Mouse (Mus musculus) midbrain, embryonic 14.5 days (tissue): ENCODE measurements around the gene Rhot2. TPM values are rescaled to one million over a fixed set of nuclear protein-coding genes. Genes with fewer than 3 reads are reported as not detected.

Experiments used
- ATAC-seq: fragments of 200-750 bp; cut with Nextera tagmentation; 2 replicates; pipeline ENCODE4 v1.8.0; 2017; ENCODE audit warnings: moderate number of reproducible peaks, moderate library complexity; ENCODE audit not compliant: low FRiP score, low TSS enrichment
- DNase-seq: peaks from one replicate; pipeline ENCODE4 v3.0.0-alpha.2; 2015
- H3K27ac ChIP-seq: fragments of 300-500 bp; sonication (generic); replicated peaks from 2 replicates; pipeline ENCODE4 v1.5.1; 2014; ENCODE audit warnings: mild to moderate bottlenecking, low read depth, low read length, moderate library complexity
- H3K27me3 ChIP-seq: fragments of 300-500 bp; sonication (generic); 2 replicates; pipeline ENCODE4 v1.6.1; 2014; ENCODE audit warnings: low read length, control low read depth, mixed read lengths; ENCODE audit not compliant: control insufficient read depth, insufficient read depth
- H3K36me3 ChIP-seq: fragments of 300-500 bp; sonication (generic); 2 replicates; pipeline ENCODE4 v1.6.1; 2014; ENCODE audit warnings: low read length, control low read depth; ENCODE audit not compliant: control insufficient read depth, insufficient read depth
- H3K4me1 ChIP-seq: fragments of 300-500 bp; sonication (generic); 2 replicates; pipeline ENCODE4 v1.6.1; 2014; ENCODE audit warnings: mild to moderate bottlenecking, antibody characterized with exemption, low read length, control low read depth; ENCODE audit not compliant: control insufficient read depth, insufficient read depth
- H3K4me2 ChIP-seq: fragments of 300-500 bp; sonication (generic); 2 replicates; pipeline ENCODE4 v1.6.1; 2014; ENCODE audit warnings: mild to moderate bottlenecking, low read length, moderate library complexity
- H3K4me3 ChIP-seq: fragments of 300-500 bp; sonication (generic); replicated peaks from 2 replicates; pipeline ENCODE4 v1.5.1; 2014; ENCODE audit warnings: low read depth, low read length
- H3K9ac ChIP-seq: fragments of 300-500 bp; sonication (generic); replicated peaks from 2 replicates; pipeline ENCODE4 v1.6.1; 2014; ENCODE audit warnings: mild to moderate bottlenecking, low read length, moderate library complexity
- H3K9me3 ChIP-seq: fragments of 300-500 bp; sonication (generic); 2 replicates; pipeline ENCODE4 v1.6.1; 2016; ENCODE audit warnings: low read length, control low read depth, mixed read lengths; ENCODE audit not compliant: control insufficient read depth
- WGBS: fragments of 180-500 bp; shearing (Covaris S2); extraction: QIAGEN DNeasy Blood & Tissue Kit; methylation state at CpG from one replicate; pipeline ENCODE4 v1.1.7; 2014; 5-methylcytosine and 5-hydroxymethylcytosine counted together
- polyA plus RNA-seq: library from polyadenylated mRNA; unstranded; fragments of >200 nt; fragmentation: Nextera tagmentation; extraction: Ambion mirVana; gene quantifications from 2 replicates; pipeline ENCODE4 v1.2.1, GENCODE M21; 2014

Rhot2 gene
- polyA plus RNA-seq, 1 experiment from 2014 or later: 9.6 TPM

- peak; percentile 66; the same call in 1 of the 2 replicates for ATAC-seq
- DNase-seq: peak; percentile 94
- H3K9ac ChIP-seq: peak within 1 kb of the TSS; percentile 72
- WGBS: under 1% methylated on average over 18 of the region's 18 CpGs
- H3K27ac ChIP-seq: peak within 1 kb of the TSS; percentile 72
- H3K4me3 ChIP-seq: peak within 1 kb of the TSS; percentile 59
- H3K4me1 ChIP-seq: peaks cover 21% of the 10 kb centered on the region
- peaks cover 1% of the 10 kb centered on the region; the same call in 1 of the 2 replicates for H3K27me3 ChIP-seq
- peaks cover 38% of the 10 kb centered on the region for H3K36me3 ChIP-seq
- no peaks in the 10 kb centered on the region for H3K9me3 ChIP-seq
- peak within 1 kb of the TSS; percentile 97 for H3K4me2 ChIP-seq
Observed at GRCm38 (mm10) chr17:25823452-25823851, 21.2 kb downstream of the Rhot2 start, which contains the start of gene Wdr24. Wdr24 (plus strand) TSS chr17:25823627.

- DNase-seq (no peak), ATAC-seq (no peak)
- no peak overlapping the region for H3K4me2 ChIP-seq
- H3K27me3 ChIP-seq: peaks cover 10% of the 10 kb centered on the region
- H3K9ac ChIP-seq: no peak overlapping the region
- no peak overlapping the region for H3K27ac ChIP-seq
- H3K9me3 ChIP-seq: no peaks in the 10 kb centered on the region
- peaks cover 38% of the 10 kb centered on the region for H3K36me3 ChIP-seq
- WGBS: 10% methylated on average over 45 of the region's 46 CpGs
- H3K4me3 ChIP-seq: no peak overlapping the region
- H3K4me1 ChIP-seq: peaks cover 7% of the 10 kb centered on the region
Observed at GRCm38 (mm10) chr17:25818851-25819780, 25.5 kb downstream of the Rhot2 start.

GRCm38 (mm10) chr17:25817662-25818061, 27.0 kb downstream of the Rhot2 start:
- no peaks in the 10 kb centered on the region for H3K9me3 ChIP-seq
- H3K4me1 ChIP-seq: peaks cover 10% of the 10 kb centered on the region
- DNase-seq (no peak), ATAC-seq (no peak)
- no peak overlapping the region for H3K9ac ChIP-seq
- peaks cover 10% of the 10 kb centered on the region for H3K27me3 ChIP-seq
- no peak overlapping the region for H3K27ac ChIP-seq
- no peak overlapping the region for H3K4me3 ChIP-seq
- WGBS: 93% methylated on average over 11 of the region's 11 CpGs
- H3K36me3 ChIP-seq: peaks cover 38% of the 10 kb centered on the region
- H3K4me2 ChIP-seq: no peak overlapping the region

- 3% methylated on average over 20 of the region's 20 CpGs for WGBS
- DNase-seq: peak; percentile 78
- H3K27ac ChIP-seq: no peak overlapping the region
- peaks cover 34% of the 10 kb centered on the region for H3K4me1 ChIP-seq
- H3K4me2 ChIP-seq: peak overlapping the region; percentile 41
- H3K4me3 ChIP-seq: 0 out of 2 replicates have a peak overlapping the region, but pooled peaks have one; percentile 10
- no peaks in the 10 kb centered on the region for H3K9me3 ChIP-seq
- no peak for ATAC-seq
- H3K27me3 ChIP-seq: peaks cover 9% of the 10 kb centered on the region
- peak overlapping the region; percentile 42; the same call in 1 of the 2 replicates for H3K9ac ChIP-seq
- peaks cover 22% of the 10 kb centered on the region for H3K36me3 ChIP-seq
Observed at GRCm38 (mm10) chr17:25813471-25813870, 31.2 kb downstream of the Rhot2 start.

- H3K4me2 ChIP-seq: peak overlapping the region; percentile 95
- H3K27me3 ChIP-seq: no peaks in the 10 kb centered on the region
- H3K9me3 ChIP-seq: no peaks in the 10 kb centered on the region
- DNase-seq: no peak
- no peak for ATAC-seq
- 0 out of 2 replicates have a peak overlapping the region, but pooled peaks have one; percentile 16 for H3K9ac ChIP-seq
- no peaks in the 10 kb centered on the region for H3K36me3 ChIP-seq
- H3K4me1 ChIP-seq: peaks cover 41% of the 10 kb centered on the region
- no peak overlapping the region for H3K27ac ChIP-seq
- 72% methylated on average over 4 of the region's 4 CpGs for WGBS
- H3K4me3 ChIP-seq: peak overlapping the region; percentile 86; the same call in 1 of the 2 replicates
Observed at GRCm38 (mm10) chr17:25810890-25811289, 33.8 kb downstream of the Rhot2 start.

- Histone ChIP-seq H3K9me3 (no peaks in the 10 kb centered on the region), H3K9ac (peak overlapping the region; percentile 96), H3K4me2 (peak overlapping the region; percentile 95), H3K27me3 (no peaks in the 10 kb centered on the region), H3K27ac (peak overlapping the region; percentile 99), H3K4me3 (peak overlapping the region; percentile 86), H3K4me1 (peaks cover 41% of the 10 kb centered on the region), H3K36me3 (no peaks in the 10 kb centered on the region)
- DNase-seq (no peak), ATAC-seq (peak; percentile 35)
- WGBS: 5% methylated on average over 25 of the region's 25 CpGs
Observed at GRCm38 (mm10) chr17:25809606-25810340, 34.9 kb downstream of the Rhot2 start.

- H3K4me3 ChIP-seq: peak within 1 kb of the TSS; percentile 86
- peak; percentile 98 for DNase-seq
- no peaks in the 10 kb centered on the region for H3K36me3 ChIP-seq
- under 1% methylated on average over 100 of the region's 100 CpGs for WGBS
- peak within 1 kb of the TSS; percentile 96 for H3K9ac ChIP-seq
- H3K9me3 ChIP-seq: no peaks in the 10 kb centered on the region
- H3K4me2 ChIP-seq: peak within 1 kb of the TSS; percentile 95
- peaks cover 42% of the 10 kb centered on the region for H3K4me1 ChIP-seq
- ATAC-seq: peak; percentile 90
- H3K27ac ChIP-seq: peak within 1 kb of the TSS; percentile 99
- H3K27me3 ChIP-seq: no peaks in the 10 kb centered on the region
Observed at GRCm38 (mm10) chr17:25808789-25809605, 35.7 kb downstream of the Rhot2 start, which contains the start of gene Fbxl16. Fbxl16 (plus strand) TSS chr17:25809085.

GRCm38 (mm10) chr17:25808028-25808427, 36.6 kb downstream of the Rhot2 start:
- Histone ChIP-seq H3K4me1 (peaks cover 45% of the 10 kb centered on the region), H3K27me3 (no peaks in the 10 kb centered on the region), H3K36me3 (no peaks in the 10 kb centered on the region), H3K9me3 (no peaks in the 10 kb centered on the region), H3K4me3 (peak overlapping the region; percentile 86), H3K27ac (peak overlapping the region; percentile 99), H3K4me2 (peak overlapping the region; percentile 95), H3K9ac (peak overlapping the region; percentile 96; the same call in 1 of the 2 replicates)
- WGBS: 31% methylated on average over 5 of the region's 5 CpGs
- no peak for DNase-seq
- no peak for ATAC-seq
